Mouse (Mus musculus) intestine, postnatal 0 days (tissue): ENCODE results near the gene Olfr1188. TPM values are rescaled to one million over a fixed set of nuclear protein-coding genes. Genes with fewer than 3 reads are reported as not detected.
"Not testable (repeated sequence)": the region's sequence is repeated elsewhere in the genome, so short reads cannot be mapped to it uniquely, and the experiment has no call there.

Source experiments
- ATAC-seq: fragments of 200-750 bp; cut with Nextera tagmentation; 2 replicates; pipeline ENCODE4 v1.8.0; 2017; ENCODE audit warnings: mild to moderate bottlenecking, moderate TSS enrichment, moderate library complexity
- H3K27ac ChIP-seq: fragments of 300-500 bp; sonication (generic); 2 replicates; pipeline ENCODE4 v1.5.1; 2014; ENCODE audit warnings: mild to moderate bottlenecking, low read depth, low read length, moderate library complexity
- H3K27me3 ChIP-seq: fragments of 300-500 bp; sonication (generic); replicated peaks from 2 replicates; pipeline ENCODE4 v1.6.1; 2014; ENCODE audit warnings: low read length, mixed read lengths; ENCODE audit not compliant: control insufficient read depth, insufficient read depth
- H3K36me3 ChIP-seq: fragments of 300-500 bp; sonication (generic); 2 replicates; pipeline ENCODE4 v1.6.1; 2014; ENCODE audit warnings: mild to moderate bottlenecking, moderate library complexity; ENCODE audit not compliant: control insufficient read depth, insufficient read depth
- H3K4me1 ChIP-seq: fragments of 300-500 bp; sonication (generic); replicated peaks from 2 replicates; pipeline ENCODE4 v1.6.1; 2014; ENCODE audit warnings: antibody characterized with exemption, low read length, mixed read lengths; ENCODE audit not compliant: control insufficient read depth, insufficient read depth
- H3K4me2 ChIP-seq: fragments of 300-500 bp; sonication (generic); replicated peaks from 2 replicates; pipeline ENCODE4 v1.6.1; 2014; ENCODE audit warnings: low read depth, mild to moderate bottlenecking, moderate library complexity
- H3K4me3 ChIP-seq: fragments of 300-500 bp; sonication (generic); 2 replicates; pipeline ENCODE4 v1.5.1; 2014; ENCODE audit warnings: low read depth, low read length
- H3K9ac ChIP-seq: fragments of 300-500 bp; sonication (generic); 2 replicates; pipeline ENCODE4 v1.6.1; 2014; ENCODE audit warnings: mild to moderate bottlenecking, low read depth, low read length
- H3K9me3 ChIP-seq: fragments of 300-500 bp; sonication (generic); 2 replicates; pipeline ENCODE4 v1.6.1; 2016; ENCODE audit warnings: mixed run types; ENCODE audit not compliant: control insufficient read depth
- CTCF ChIP-seq: sonication (generic); IDR thresholded peaks from 2 replicates; pipeline ENCODE4 v1.5.1; 2016; ENCODE audit warnings: low read depth, mild to moderate bottlenecking, control low read depth, antibody characterized with exemption, moderate library complexity
- WGBS: fragments of 180-500 bp; shearing (Covaris S2); extraction: QIAGEN DNeasy Blood & Tissue Kit; methylation state at CpG from one replicate; pipeline ENCODE4 v1.1.7; 2014; 5-methylcytosine and 5-hydroxymethylcytosine counted together
- polyA plus RNA-seq: library from polyadenylated mRNA; unstranded; fragments of >200 nt; fragmentation: Nextera tagmentation; extraction: Ambion mirVana; gene quantifications from 2 replicates; pipeline ENCODE4 v1.2.1, GENCODE M21; 2015

Gene Olfr1188
- polyA plus RNA-seq, result not detected in 2 replicates

GRCm38 (mm10) chr2:88556635-88557034, at the start of gene Olfr1188:
Gene Olfr1188 (plus strand): TSS chr2:88556935.
- WGBS, result 84% methylated on average over 2 of the region's 2 CpGs
- no peak for TF ChIP-seq CTCF
- H3K4me1 ChIP-seq, result no peaks in the 10 kb centered on the region
- H3K4me2 ChIP-seq, result no peak within 1 kb of the TSS
- no peak within 1 kb of the TSS for H3K27ac ChIP-seq
- ATAC-seq, result no peak
- no peaks in the 10 kb centered on the region for H3K9me3 ChIP-seq
- H3K27me3 ChIP-seq, result no peaks in the 10 kb centered on the region
- H3K4me3 ChIP-seq, result no peak within 1 kb of the TSS
- no peaks in the 10 kb centered on the region for H3K36me3 ChIP-seq
- no peak within 1 kb of the TSS for H3K9ac ChIP-seq

GRCm38 (mm10) chr2:88518251-88518650, 38.5 kb upstream of the Olfr1188 start, which contains the start of gene Olfr1186:
Gene Olfr1186 (plus strand): TSS chr2:88518551.
- 80% methylated on average over 2 of the region's 2 CpGs for WGBS
- H3K27ac ChIP-seq, result no peak within 1 kb of the TSS
- no peak within 1 kb of the TSS for H3K9ac ChIP-seq
- no peak for ATAC-seq
- no peak within 1 kb of the TSS for H3K4me2 ChIP-seq
- H3K4me1 ChIP-seq, result no peaks in the 10 kb centered on the region
- H3K9me3 ChIP-seq, result no peaks in the 10 kb centered on the region
- H3K27me3 ChIP-seq, result no peaks in the 10 kb centered on the region
- TF ChIP-seq CTCF, result no peak
- no peaks in the 10 kb centered on the region for H3K36me3 ChIP-seq
- H3K4me3 ChIP-seq, result no peak within 1 kb of the TSS

GRCm38 (mm10) chr2:88525720-88526119, 31.0 kb upstream of the Olfr1188 start:
- 55% methylated on average over 3 of the region's 3 CpGs for WGBS
- H3K27me3 ChIP-seq, result no peaks in the 10 kb centered on the region
- H3K27ac ChIP-seq, result no peak overlapping the region
- H3K4me3 ChIP-seq, result no peak overlapping the region
- no peaks in the 10 kb centered on the region for H3K9me3 ChIP-seq
- H3K4me1 ChIP-seq, result no peaks in the 10 kb centered on the region
- H3K9ac ChIP-seq, result no peak overlapping the region
- H3K4me2 ChIP-seq, result no peak overlapping the region
- TF ChIP-seq CTCF, result no peak
- H3K36me3 ChIP-seq, result no peaks in the 10 kb centered on the region
- ATAC-seq, result peak; percentile 87

- H3K27me3 ChIP-seq, H3K4me1 ChIP-seq, ATAC-seq, H3K4me2 ChIP-seq, H3K9me3 ChIP-seq, H3K9ac ChIP-seq, H3K36me3 ChIP-seq, H3K4me3 ChIP-seq, H3K27ac ChIP-seq: not testable (repeated sequence)
- WGBS, result 90% methylated on average over 12 of the region's 12 CpGs
These were observed 16.0 kb downstream of the Olfr1188 start for GRCm38 (mm10) chr2:88572696-88573095.

GRCm38 (mm10) chr2:88586154-88586553, 29.4 kb downstream of the Olfr1188 start, which contains the start of gene Olfr1189:
Gene Olfr1189 (plus strand): TSS chr2:88586454.
- no peak for ATAC-seq
- Histone ChIP-seq H3K4me1 (no peaks in the 10 kb centered on the region), H3K9me3 (no peaks in the 10 kb centered on the region), H3K9ac (no peak within 1 kb of the TSS), H3K27me3 (no peaks in the 10 kb centered on the region), H3K27ac (no peak within 1 kb of the TSS), H3K36me3 (no peaks in the 10 kb centered on the region), H3K4me2 (no peak within 1 kb of the TSS), H3K4me3 (no peak within 1 kb of the TSS)
- no peak for TF ChIP-seq CTCF

Other genes with a start within 250 kb of the Olfr1188 start
- gene Olfr1174-ps, start 241.8 kb upstream of the Olfr1188 start, polyA plus RNA-seq, result not detected in 2 replicates
- not detected in 2 replicates for gene Olfr1175-ps, start 229.7 kb upstream of the Olfr1188 start, polyA plus RNA-seq
- not detected in 2 replicates for gene Olfr1176, start 220.2 kb upstream of the Olfr1188 start, polyA plus RNA-seq
- gene Olfr1177-ps, start 210.4 kb upstream of the Olfr1188 start, polyA plus RNA-seq, result not detected in 2 replicates
- not detected in 2 replicates for gene Olfr1178, start 169.9 kb upstream of the Olfr1188 start, polyA plus RNA-seq
- gene Olfr1179, start 150.5 kb upstream of the Olfr1188 start, polyA plus RNA-seq, result not detected in 2 replicates
- gene Olfr1180, start 137.8 kb upstream of the Olfr1188 start, polyA plus RNA-seq, result not detected in 2 replicates
- gene Olfr1181, start 130.8 kb upstream of the Olfr1188 start, polyA plus RNA-seq, result not detected in 2 replicates
- gene Gm13757, start 107.8 kb upstream of the Olfr1188 start, polyA plus RNA-seq, result not detected in 2 replicates
- not detected in 2 replicates for gene Olfr1183, start 102.1 kb upstream of the Olfr1188 start, polyA plus RNA-seq
- not detected in 2 replicates for gene Olfr1184, start 73.3 kb upstream of the Olfr1188 start, polyA plus RNA-seq
- not detected in 2 replicates for gene Olfr1185-ps1, start 63.6 kb upstream of the Olfr1188 start, polyA plus RNA-seq
- not detected in 2 replicates for gene Olfr1186, start 38.4 kb upstream of the Olfr1188 start, polyA plus RNA-seq
- gene Olfr1189, start 29.5 kb downstream of the Olfr1188 start, polyA plus RNA-seq, result not detected in 2 replicates
- not detected in 2 replicates for gene Olfr1191-ps1, start 83.6 kb downstream of the Olfr1188 start, polyA plus RNA-seq
- gene Olfr1192-ps1, start 91.6 kb downstream of the Olfr1188 start, polyA plus RNA-seq, result not detected in 2 replicates
- not detected in 2 replicates for gene Olfr1193, start 118.7 kb downstream of the Olfr1188 start, polyA plus RNA-seq
- not detected in 2 replicates for gene Olfr1195, start 132.3 kb downstream of the Olfr1188 start, polyA plus RNA-seq
- not detected in 2 replicates for gene Olfr1196, start 147.7 kb downstream of the Olfr1188 start, polyA plus RNA-seq
- not detected in 2 replicates for gene Olfr1197, start 175.4 kb downstream of the Olfr1188 start, polyA plus RNA-seq
- not detected in 2 replicates for gene Olfr1198, start 194.4 kb downstream of the Olfr1188 start, polyA plus RNA-seq
- gene Olfr1199, start 203.5 kb downstream of the Olfr1188 start, polyA plus RNA-seq, result not detected in 2 replicates
- not detected in 2 replicates for gene Olfr1200, start 213.6 kb downstream of the Olfr1188 start, polyA plus RNA-seq
- not detected in 2 replicates for gene Olfr1201, start 236.1 kb downstream of the Olfr1188 start, polyA plus RNA-seq